Mouse (Mus musculus) midbrain, postnatal 0 days (tissue): ENCODE results near the gene Xpnpep3. TPM values are rescaled to one million over a fixed set of nuclear protein-coding genes. Genes with fewer than 3 reads are reported as not detected.
A peak's percentile ranks its signal among the peaks of the same experiment; 100 is the strongest.

Source experiments
- ATAC-seq: fragments of 200-750 bp; cut with Nextera tagmentation; 2 replicates; pipeline ENCODE4 v1.8.0; 2017; ENCODE audit warnings: moderate number of reproducible peaks, mild to moderate bottlenecking, moderate TSS enrichment, moderate library complexity; ENCODE audit not compliant: low FRiP score
- DNase-seq: peaks from one replicate; pipeline ENCODE4 v3.0.0-alpha.2; 2015; ENCODE audit warnings: low spot score
- H3K27ac ChIP-seq: fragments of 300-500 bp; sonication (generic); 2 replicates; pipeline ENCODE4 v1.5.1; 2014; ENCODE audit warnings: low read depth, mild to moderate bottlenecking, low read length, mixed read lengths
- H3K27me3 ChIP-seq: fragments of 300-500 bp; sonication (generic); 2 replicates; pipeline ENCODE4 v1.6.1; 2014; ENCODE audit warnings: low read length, control low read depth, mixed read lengths; ENCODE audit not compliant: insufficient read depth
- H3K36me3 ChIP-seq: fragments of 300-500 bp; sonication (generic); 2 replicates; pipeline ENCODE4 v1.6.1; 2014; ENCODE audit warnings: low read length, control low read depth, mixed read lengths; ENCODE audit not compliant: insufficient read depth
- H3K4me1 ChIP-seq: fragments of 300-500 bp; sonication (generic); 2 replicates; pipeline ENCODE4 v1.6.1; 2014; ENCODE audit warnings: mild to moderate bottlenecking, control low read depth, antibody characterized with exemption, low read length, mixed read lengths; ENCODE audit not compliant: insufficient read depth
- H3K4me2 ChIP-seq: fragments of 300-500 bp; sonication (generic); 2 replicates; pipeline ENCODE4 v1.6.1; 2014; ENCODE audit warnings: low read depth, mild to moderate bottlenecking, low read length, mixed read lengths; ENCODE audit not compliant: poor library complexity, severe bottlenecking
- H3K4me3 ChIP-seq: fragments of 300-500 bp; sonication (generic); 2 replicates; pipeline ENCODE4 v1.5.1; 2014; ENCODE audit warnings: low read depth, mild to moderate bottlenecking, low read length, moderate library complexity
- H3K9ac ChIP-seq: fragments of 300-500 bp; sonication (generic); replicated peaks from 2 replicates; pipeline ENCODE4 v1.6.1; 2014; ENCODE audit warnings: mild to moderate bottlenecking, low read length, moderate library complexity, mixed read lengths; ENCODE audit not compliant: poor library complexity, severe bottlenecking
- H3K9me3 ChIP-seq: fragments of 300-500 bp; sonication (generic); 2 replicates; pipeline ENCODE4 v1.6.1; 2016; ENCODE audit warnings: low read length, control low read depth
- CTCF ChIP-seq: IDR thresholded peaks from 2 replicates; pipeline ENCODE4 v1.5.1; 2016; ENCODE audit warnings: antibody characterized with exemption, mild to moderate bottlenecking
- WGBS: fragments of 180-500 bp; shearing (Covaris S2); extraction: QIAGEN DNeasy Blood & Tissue Kit; methylation state at CpG from one replicate; pipeline ENCODE4 v1.1.7; 2014; 5-methylcytosine and 5-hydroxymethylcytosine counted together
- polyA plus RNA-seq: library from polyadenylated mRNA; unstranded; fragments of >200 nt; fragmentation: Nextera tagmentation; extraction: Ambion mirVana; gene quantifications from 2 replicates; pipeline ENCODE4 v1.2.1, GENCODE M21; 2015
- total RNA-seq: library from RNA; depleted of rRNA; stranded (reverse); fragments of >200 nt; gene quantifications from 2 replicates; pipeline ENCODE4 v1.2.3, GENCODE M21; 2014; rRNA removed

The Xpnpep3 gene
- total RNA-seq (8.2 and 13.8 TPM in 2 replicates), polyA plus RNA-seq (5.4 and 6.5 TPM in 2 replicates)

DNA sequence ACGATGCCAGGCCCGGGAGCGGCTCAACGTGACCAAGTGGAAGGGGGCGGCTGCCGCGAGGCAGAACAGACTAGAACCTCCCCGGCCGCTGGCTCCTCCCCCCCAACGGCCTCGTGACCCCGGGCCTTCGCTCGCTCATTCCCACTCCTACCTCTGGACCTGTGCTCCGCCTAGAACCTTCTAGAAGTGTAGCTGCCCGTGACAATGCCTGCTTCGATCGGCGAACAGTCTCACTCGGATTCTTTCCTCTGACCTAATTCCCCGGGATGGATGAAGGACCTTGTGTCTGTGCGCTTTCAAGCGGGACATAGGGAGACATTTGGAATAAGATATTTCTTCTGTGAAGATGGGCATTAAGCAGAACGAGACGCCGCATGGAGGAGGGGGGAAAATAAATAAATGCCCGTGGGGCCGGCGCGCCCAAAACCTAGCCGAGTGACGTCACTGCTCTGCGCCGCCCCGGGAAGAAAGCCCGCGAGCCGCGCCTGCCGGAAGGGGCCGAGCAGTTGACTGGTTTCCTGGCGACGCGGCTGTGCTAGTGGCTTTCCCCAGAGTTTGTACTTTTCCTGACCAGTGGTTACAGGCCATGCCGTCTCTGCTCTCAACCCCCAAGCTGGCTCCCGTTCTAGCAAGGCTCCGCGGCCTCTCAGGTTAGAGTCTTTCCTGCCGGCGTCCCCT, at the start of gene Xpnpep3, which contains the start of gene St13:
Xpnpep3 (plus strand) TSS at position 501 of the 678 bp plus-strand sequence.
St13 (minus strand) TSS at position 440 of the 678 bp plus-strand sequence.
- WGBS, result under 1% methylated on average over 48 of the region's 50 CpGs
- no peaks in the 10 kb centered on the region for H3K27me3 ChIP-seq
- H3K4me1 ChIP-seq, result 0 out of 2 replicates have a peak, but pooled peaks cover 4% of the 10 kb centered on the region
- peak; percentile 99 for ATAC-seq
- H3K4me2 ChIP-seq, result peak within 1 kb of the TSS; percentile 61
- no peaks in the 10 kb centered on the region for H3K36me3 ChIP-seq
- DNase-seq, result peak; percentile 97
- H3K9me3 ChIP-seq, result no peaks in the 10 kb centered on the region
- peak within 1 kb of the TSS; percentile 93 for H3K4me3 ChIP-seq
- peak within 1 kb of the TSS; percentile 90 for H3K9ac ChIP-seq
- peak within 1 kb of the TSS; percentile 97 for H3K27ac ChIP-seq
- TF ChIP-seq CTCF, result no peak

- no peak for DNase-seq
- Histone ChIP-seq H3K4me1 (no peaks in the 10 kb centered on the region), H3K27me3 (no peaks in the 10 kb centered on the region), H3K4me2 (no peak overlapping the region), H3K36me3 (no peaks in the 10 kb centered on the region), H3K27ac (no peak overlapping the region), H3K9me3 (no peaks in the 10 kb centered on the region), H3K4me3 (no peak overlapping the region), H3K9ac (no peak overlapping the region)
- no peak for ATAC-seq
- no peak for TF ChIP-seq CTCF
- WGBS, result 66% methylated on average over 1 of the region's 1 CpGs
These were observed 49.5 kb upstream of the Xpnpep3 start for GRCm38 (mm10) chr15:81350401-81350800.

DNA sequence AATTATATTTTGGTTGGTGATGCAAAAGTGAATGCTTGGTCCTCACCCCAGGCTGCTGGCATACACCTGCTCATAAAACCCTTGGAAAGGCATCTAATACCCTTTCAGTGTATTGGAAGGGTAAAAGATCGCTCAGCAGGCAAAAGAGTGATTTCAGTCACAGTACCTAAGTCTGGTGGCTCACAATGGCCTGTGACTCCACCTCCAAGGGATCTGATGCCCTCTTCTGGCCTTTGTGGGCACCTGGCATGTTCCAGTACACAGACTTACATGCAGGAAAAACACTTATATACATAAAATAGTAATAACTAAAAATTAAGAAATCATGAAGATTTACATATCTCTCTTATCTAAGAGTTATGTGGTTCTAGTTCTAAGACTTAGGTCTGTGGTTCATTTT, 47.3 kb upstream of the Xpnpep3 start:
- Histone ChIP-seq H3K9me3 (no peaks in the 10 kb centered on the region), H3K36me3 (no peaks in the 10 kb centered on the region), H3K27ac (no peak overlapping the region), H3K27me3 (no peaks in the 10 kb centered on the region), H3K9ac (no peak overlapping the region), H3K4me2 (no peak overlapping the region), H3K4me3 (no peak overlapping the region), H3K4me1 (no peaks in the 10 kb centered on the region)
- ATAC-seq (no peak), DNase-seq (no peak)
- 51% methylated on average over 1 of the region's 1 CpGs for WGBS
- peak; percentile 65 for TF ChIP-seq CTCF

GRCm38 (mm10) chr15:81355146-81355761, 44.7 kb upstream of the Xpnpep3 start:
- WGBS, result 60% methylated on average over 3 of the region's 3 CpGs
- Histone ChIP-seq H3K4me1 (peaks cover 5% of the 10 kb centered on the region; the same call in 1 of the 2 replicates), H3K4me2 (no peak overlapping the region), H3K4me3 (no peak overlapping the region), H3K36me3 (no peaks in the 10 kb centered on the region), H3K27me3 (no peaks in the 10 kb centered on the region), H3K9ac (no peak overlapping the region), H3K27ac (no peak overlapping the region), H3K9me3 (no peaks in the 10 kb centered on the region)
- DNase-seq, result peak; percentile 40
- TF ChIP-seq CTCF, result peak; percentile 71
- ATAC-seq, result no peak

DNA sequence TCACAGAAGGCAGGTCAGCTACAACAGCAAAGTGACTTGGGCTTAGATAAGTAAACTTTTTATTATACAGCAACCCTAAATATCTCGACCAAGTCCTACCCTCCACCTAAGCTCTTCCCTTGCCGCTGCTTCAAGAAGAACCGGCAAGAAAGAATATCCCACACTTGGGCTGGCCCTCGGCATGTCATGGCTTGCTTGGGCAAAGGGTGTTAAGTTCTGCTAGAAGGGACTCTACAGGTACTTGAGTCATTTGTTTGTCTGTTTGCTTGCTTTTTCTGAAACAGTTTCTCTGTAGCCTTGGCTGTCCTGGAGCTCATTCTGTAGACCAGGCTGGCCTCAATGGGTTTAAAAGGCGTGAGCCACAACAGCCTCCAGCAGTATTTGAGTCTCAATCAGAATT, 43.0 kb upstream of the Xpnpep3 start:
- no peak for TF ChIP-seq CTCF
- Histone ChIP-seq H3K27ac (no peak overlapping the region), H3K9ac (no peak overlapping the region), H3K9me3 (no peaks in the 10 kb centered on the region), H3K4me3 (no peak overlapping the region), H3K27me3 (no peaks in the 10 kb centered on the region), H3K4me2 (no peak overlapping the region), H3K4me1 (peaks cover 5% of the 10 kb centered on the region; the same call in 1 of the 2 replicates), H3K36me3 (no peaks in the 10 kb centered on the region)
- no peak for ATAC-seq
- WGBS, result 46% methylated on average over 5 of the region's 5 CpGs
- no peak for DNase-seq

- 89% methylated on average over 3 of the region's 3 CpGs for WGBS
- peaks cover 5% of the 10 kb centered on the region; the same call in 1 of the 2 replicates for H3K4me1 ChIP-seq
- DNase-seq (no peak), ATAC-seq (no peak)
- H3K36me3 ChIP-seq, result no peaks in the 10 kb centered on the region
- no peak overlapping the region for H3K4me2 ChIP-seq
- no peak for TF ChIP-seq CTCF
- no peaks in the 10 kb centered on the region for H3K9me3 ChIP-seq
- no peaks in the 10 kb centered on the region for H3K27me3 ChIP-seq
- no peak overlapping the region for H3K4me3 ChIP-seq
- H3K27ac ChIP-seq, result no peak overlapping the region
- H3K9ac ChIP-seq, result no peak overlapping the region
These were observed 41.0 kb upstream of the Xpnpep3 start for GRCm38 (mm10) chr15:81358943-81359342.
